Mouse (Mus musculus): ENCODE data around the gene Dlg2.

Gene Dlg2

DNA sequence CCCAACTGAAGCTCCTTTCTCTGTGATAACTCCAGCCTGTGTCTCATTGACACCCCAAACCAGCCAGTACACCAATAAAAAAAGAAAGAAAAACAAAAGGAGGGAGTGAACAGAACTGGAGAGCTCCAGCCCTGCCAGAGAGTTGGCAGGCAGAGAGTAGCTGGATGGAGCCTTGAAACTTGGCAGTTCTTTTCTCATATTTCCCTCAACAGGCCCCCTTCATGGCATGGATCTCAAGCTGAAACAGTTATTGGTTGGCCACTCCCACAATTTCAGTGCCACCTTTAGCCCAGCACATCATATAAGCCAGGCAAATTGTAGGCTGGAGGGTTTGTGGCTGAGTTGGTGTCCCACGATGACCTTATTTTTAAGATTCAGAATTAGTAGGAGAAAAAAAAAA, 2015.8 kb downstream of the Dlg2 start:
- in situ Hi-C loops (cut with MboI; ENCODE audit: low pct_unique_long_range_greater_than_20kb in 1 of 2, low sequenced_read_pairs in 2 of 2, unreplicated experiment in 1 of 2), result no loop called here

DNA sequence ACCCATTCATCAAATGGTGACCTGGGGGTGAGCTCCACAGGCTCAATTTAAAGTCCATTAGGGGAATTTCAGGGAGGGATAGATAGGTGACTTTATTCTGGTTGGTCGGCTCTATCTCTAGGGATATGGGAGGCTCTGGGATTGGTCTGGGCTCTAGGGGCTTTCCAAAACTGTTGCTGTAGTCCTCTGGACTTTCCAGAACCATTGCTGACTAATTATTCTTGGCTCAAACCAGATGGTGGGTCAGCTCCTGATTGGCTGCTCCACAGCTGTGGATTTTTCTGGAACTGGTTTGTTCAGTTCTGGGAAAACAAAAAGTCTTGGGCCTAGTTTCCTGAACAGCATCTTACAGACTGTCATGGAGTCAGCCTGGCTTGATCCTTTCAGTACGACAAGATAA, 2017.0 kb downstream of the Dlg2 start:
- in situ Hi-C loops (cut with MboI; ENCODE audit: low pct_unique_long_range_greater_than_20kb in 1 of 2, low sequenced_read_pairs in 2 of 2, unreplicated experiment in 1 of 2), result no loop called here

Measured in mouse embryonic stem cell (cell line).